Mouse (Mus musculus) intestine, embryonic 16.5 days (tissue): ENCODE results near the gene Fam92b. TPM values are rescaled to one million over a fixed set of nuclear protein-coding genes. Genes with fewer than 3 reads are reported as not detected.

Source experiments
- ATAC-seq: fragments of 200-750 bp; cut with Nextera tagmentation; 2 replicates; pipeline ENCODE4 v1.8.0; 2017; ENCODE audit warnings: moderate TSS enrichment, moderate library complexity
- H3K27ac ChIP-seq: fragments of 300-500 bp; sonication (generic); 2 replicates; pipeline ENCODE4 v1.5.1; 2014; ENCODE audit warnings: mild to moderate bottlenecking, low read length
- H3K27me3 ChIP-seq: fragments of 300-500 bp; sonication (generic); replicated peaks from 2 replicates; pipeline ENCODE4 v1.6.1; 2014; ENCODE audit warnings: low read length, control low read depth, mixed read lengths; ENCODE audit not compliant: control insufficient read depth, insufficient read depth
- H3K36me3 ChIP-seq: fragments of 300-500 bp; sonication (generic); 2 replicates; pipeline ENCODE4 v1.6.1; 2014; ENCODE audit warnings: low read length, control low read depth; ENCODE audit not compliant: control insufficient read depth, insufficient read depth
- H3K4me1 ChIP-seq: fragments of 300-500 bp; sonication (generic); 2 replicates; pipeline ENCODE4 v1.6.1; 2014; ENCODE audit warnings: low read length, control low read depth, mixed read lengths; ENCODE audit not compliant: control insufficient read depth, insufficient read depth
- H3K4me2 ChIP-seq: fragments of 300-500 bp; sonication (generic); 2 replicates; pipeline ENCODE4 v1.6.1; 2014; ENCODE audit warnings: low read depth, low read length, control low read depth
- H3K4me3 ChIP-seq: fragments of 300-500 bp; sonication (generic); 2 replicates; pipeline ENCODE4 v1.5.1; 2014; ENCODE audit warnings: mild to moderate bottlenecking, low read length
- H3K9ac ChIP-seq: fragments of 300-500 bp; sonication (generic); 2 replicates; pipeline ENCODE4 v1.6.1; 2014; ENCODE audit warnings: low read depth, low read length
- H3K9me3 ChIP-seq: fragments of 300-500 bp; sonication (generic); 2 replicates; pipeline ENCODE4 v1.6.1; 2016; ENCODE audit warnings: low read length, control low read depth; ENCODE audit not compliant: control insufficient read depth
- WGBS: fragments of 180-500 bp; shearing (Covaris S2); extraction: QIAGEN DNeasy Blood & Tissue Kit; methylation state at CpG from one replicate; pipeline ENCODE4 v1.1.7; 2014; 5-methylcytosine and 5-hydroxymethylcytosine counted together
- polyA plus RNA-seq: library from polyadenylated mRNA; unstranded; fragments of >200 nt; fragmentation: Nextera tagmentation; extraction: Ambion mirVana; gene quantifications from 2 replicates; pipeline ENCODE4 v1.2.1, GENCODE M21; 2015

Fam92b gene
- polyA plus RNA-seq, 1 experiment from 2014 or later, result 0.55 TPM

- H3K4me3 ChIP-seq, result no peak overlapping the region
- no peak overlapping the region for H3K27ac ChIP-seq
- no peak for ATAC-seq
- no peak overlapping the region for H3K4me2 ChIP-seq
- H3K4me1 ChIP-seq, result peaks cover 43% of the 10 kb centered on the region
- no peaks in the 10 kb centered on the region for H3K36me3 ChIP-seq
- H3K9ac ChIP-seq, result no peak overlapping the region
- H3K27me3 ChIP-seq, result peaks cover 5% of the 10 kb centered on the region; the same call in 1 of the 2 replicates
- H3K9me3 ChIP-seq, result no peaks in the 10 kb centered on the region
- WGBS, result 40% methylated on average over 7 of the region's 7 CpGs
Measured at GRCm38 (mm10) chr8:120180445-120180970, 3.2 kb upstream of the Fam92b start.

GRCm38 (mm10) chr8:120179027-120179431, 1.8 kb upstream of the Fam92b start:
- Histone ChIP-seq H3K27me3 (peaks cover 5% of the 10 kb centered on the region; the same call in 1 of the 2 replicates), H3K36me3 (no peaks in the 10 kb centered on the region), H3K9me3 (no peaks in the 10 kb centered on the region), H3K4me3 (peak overlapping the region; percentile 26), H3K4me2 (peak overlapping the region; percentile 56), H3K9ac (peak overlapping the region; percentile 36; the same call in 1 of the 2 replicates), H3K27ac (no peak overlapping the region), H3K4me1 (peaks cover 29% of the 10 kb centered on the region)
- 0% methylated on average over 10 of the region's 10 CpGs for WGBS
- peak; percentile 73 for ATAC-seq

- Histone ChIP-seq H3K27me3 (peaks cover 5% of the 10 kb centered on the region; the same call in 1 of the 2 replicates), H3K9ac (no peak overlapping the region), H3K9me3 (no peaks in the 10 kb centered on the region), H3K4me3 (no peak overlapping the region), H3K4me1 (peaks cover 29% of the 10 kb centered on the region), H3K36me3 (no peaks in the 10 kb centered on the region), H3K4me2 (no peak overlapping the region), H3K27ac (no peak overlapping the region)
- WGBS, result 17% methylated on average over 10 of the region's 10 CpGs
- ATAC-seq, result no peak
Measured at GRCm38 (mm10) chr8:120178124-120178514, 853 bp upstream of the Fam92b start.

- H3K36me3 ChIP-seq, result no peaks in the 10 kb centered on the region
- no peaks in the 10 kb centered on the region for H3K9me3 ChIP-seq
- H3K9ac ChIP-seq, result no peak overlapping the region
- peaks cover 5% of the 10 kb centered on the region; the same call in 1 of the 2 replicates for H3K27me3 ChIP-seq
- H3K27ac ChIP-seq, result 0 out of 2 replicates have a peak overlapping the region, but pooled peaks have one; percentile 4
- H3K4me2 ChIP-seq, result no peak overlapping the region
- WGBS, result 50% methylated on average over 4 of the region's 4 CpGs
- ATAC-seq, result no peak
- no peak overlapping the region for H3K4me3 ChIP-seq
- H3K4me1 ChIP-seq, result peaks cover 29% of the 10 kb centered on the region
Measured at GRCm38 (mm10) chr8:120176605-120177004, 661 bp downstream of the Fam92b start.

- Histone ChIP-seq H3K4me2 (no peak overlapping the region), H3K9me3 (no peaks in the 10 kb centered on the region), H3K27ac (no peak overlapping the region), H3K4me3 (no peak overlapping the region), H3K4me1 (peaks cover 24% of the 10 kb centered on the region), H3K9ac (no peak overlapping the region), H3K36me3 (no peaks in the 10 kb centered on the region), H3K27me3 (peaks cover 5% of the 10 kb centered on the region; the same call in 1 of the 2 replicates)
- WGBS, result 58% methylated on average over 18 of the region's 18 CpGs
- no peak for ATAC-seq
Measured at GRCm38 (mm10) chr8:120174606-120175005, 2.7 kb downstream of the Fam92b start.

- ATAC-seq, result no peak
- H3K9me3 ChIP-seq, result no peaks in the 10 kb centered on the region
- 87% methylated on average over 1 of the region's 1 CpGs for WGBS
Measured at GRCm38 (mm10) chr8:120173195-120173594, 4.1 kb downstream of the Fam92b start.

GRCm38 (mm10) chr8:120169119-120169518, 8.1 kb downstream of the Fam92b start:
- no peaks in the 10 kb centered on the region for H3K9me3 ChIP-seq
- no peaks in the 10 kb centered on the region for H3K4me1 ChIP-seq
- H3K4me3 ChIP-seq, result no peak overlapping the region
- H3K27ac ChIP-seq, result no peak overlapping the region
- no peaks in the 10 kb centered on the region for H3K36me3 ChIP-seq
- no peak overlapping the region for H3K4me2 ChIP-seq
- WGBS, result 52% methylated on average over 8 of the region's 8 CpGs
- no peak for ATAC-seq
- no peak overlapping the region for H3K9ac ChIP-seq
- H3K27me3 ChIP-seq, result no peaks in the 10 kb centered on the region

More at GRCm38 (mm10) chr8:120173195-120173594, 4.1 kb downstream of the Fam92b start:
- no peak overlapping the region for H3K9ac ChIP-seq
- H3K4me2 ChIP-seq, result no peak overlapping the region
- no peak overlapping the region for H3K4me3 ChIP-seq
- peaks cover 13% of the 10 kb centered on the region for H3K4me1 ChIP-seq
- H3K36me3 ChIP-seq, result no peaks in the 10 kb centered on the region
- H3K27ac ChIP-seq, result no peak overlapping the region
- peaks cover 5% of the 10 kb centered on the region; the same call in 1 of the 2 replicates for H3K27me3 ChIP-seq

GRCm38 (mm10) chr8:120167821-120168220, 9.4 kb downstream of the Fam92b start:
- Histone ChIP-seq H3K4me3 (no peak overlapping the region), H3K27ac (no peak overlapping the region), H3K36me3 (no peaks in the 10 kb centered on the region), H3K9ac (no peak overlapping the region), H3K9me3 (no peaks in the 10 kb centered on the region), H3K4me2 (no peak overlapping the region), H3K4me1 (no peaks in the 10 kb centered on the region), H3K27me3 (no peaks in the 10 kb centered on the region)
- no peak for ATAC-seq
- WGBS, result 43% methylated on average over 5 of the region's 5 CpGs

- Histone ChIP-seq H3K36me3 (no peaks in the 10 kb centered on the region), H3K4me2 (no peak overlapping the region), H3K9me3 (no peaks in the 10 kb centered on the region), H3K27me3 (no peaks in the 10 kb centered on the region), H3K4me1 (no peaks in the 10 kb centered on the region), H3K9ac (no peak overlapping the region), H3K4me3 (no peak overlapping the region), H3K27ac (no peak overlapping the region)
- ATAC-seq, result no peak
- WGBS, result 80% methylated on average over 8 of the region's 8 CpGs
Measured at GRCm38 (mm10) chr8:120167136-120167535, 10.1 kb downstream of the Fam92b start.

- Histone ChIP-seq H3K9ac (no peak overlapping the region), H3K4me3 (no peak overlapping the region), H3K9me3 (no peaks in the 10 kb centered on the region), H3K4me2 (no peak overlapping the region), H3K27me3 (no peaks in the 10 kb centered on the region), H3K27ac (no peak overlapping the region), H3K4me1 (no peaks in the 10 kb centered on the region), H3K36me3 (no peaks in the 10 kb centered on the region)
- 81% methylated on average over 5 of the region's 5 CpGs for WGBS
- no peak for ATAC-seq
Measured at GRCm38 (mm10) chr8:120164026-120164425, 13.2 kb downstream of the Fam92b start.
